Comparison of ENCODE assay signal across 7 mouse cellular contexts in genomic region chr5:135459486-135459885, GRCm38 (mm10).
A peak's percentile ranks its signal among the peaks of the same experiment; 100 is the strongest.
DNase-seq lines count a peak whose midpoint lies in the region; TF ChIP-seq lines count a peak whose summit lies in the region.

No protein-coding gene starts in this region.

- DNase-seq in layer of hippocampus, adult 11-12 months (ENCODE audit: low spot score): peak; percentile 30
- no peak for DNase-seq in layer of hippocampus, adult 9-11 months
- DNase-seq in ES-E14 (ENCODE audit: low read depth, low spot score): peak; percentile 26
- peak; percentile 28 to 49 for DNase-seq in adrenal gland, adult 18-20 months (ENCODE audit: low spot score in 2 of 2)
- peak; percentile 26 to 32 for DNase-seq in lung, adult 18-20 months
- no peak for DNase-seq in frontal cortex, postnatal 14 days (ENCODE audit: low spot score in 2 of 2)
- DNase-seq in left cerebral cortex, adult 8-10 months (ENCODE audit: low spot score in 2 of 2): no peak

- H3K4me1 ChIP-seq in ES-E14 (ENCODE audit: control insufficient read depth in 2 of 2, insufficient read depth in 2 of 2, low read length in 2 of 2, poor library complexity in 1 of 2): peaks cover 3 to 5% of the 10 kb centered on the region in 2 experiments; a peak in 1 of 4 replicates

- in situ Hi-C loops in ES-E14 (cut with MboI; ENCODE audit: low sequenced_read_pairs in 2 of 2, unreplicated experiment in 2 of 2): no loop called here

- H3K36me3 ChIP-seq in ES-E14 (ENCODE audit: control insufficient read depth, insufficient read depth, low read length, poor library complexity, severe bottlenecking): no peaks in the 10 kb centered on the region; the same call in 1 of the 2 replicates

- no peak overlapping the region for H3K4me3 ChIP-seq in ES-E14 (ENCODE audit: insufficient read depth in 1 of 2, low read depth in 1 of 2, low read length in 2 of 2, poor library complexity in 1 of 2, severe bottlenecking in 1 of 2)

- no peaks in the 10 kb centered on the region for H3K9me3 ChIP-seq in ES-E14 (ENCODE audit: control insufficient read depth, insufficient read depth, low read depth, low read length)

- no peak overlapping the region for H3K27ac ChIP-seq in ES-E14 (ENCODE audit: insufficient read depth, low read depth, low read length, poor library complexity, severe bottlenecking)

- H3K9ac ChIP-seq in ES-E14 (ENCODE audit: insufficient read depth, low read depth, low read length, poor library complexity, severe bottlenecking): no peak overlapping the region

TF ChIP-seq in ES-E14, 5 proteins besides CTCF, POLR2A, EP300 and RAD21:
- TF ChIP-seq ZC3H11A (IDR thresholded peaks at IDR 0.05; ENCODE audit: borderline replicate concordance, low read depth, low read length): no peak

Comparison
In these comparisons a context has a peak if more than half of its experiments do, and no peak if none do; other contexts are left out.
1. DNase-seq: peak in layer of hippocampus, adult 11-12 months (single experiment), ES-E14 (single experiment), adrenal gland, adult 18-20 months (2 of 2) and lung, adult 18-20 months (2 of 2); none in layer of hippocampus, adult 9-11 months (single experiment), frontal cortex, postnatal 14 days (0 of 2) and left cerebral cortex, adult 8-10 months (0 of 2).